Mouse (Mus musculus) kidney, adult 2 months (tissue): ENCODE results near the gene Slc7a7. TPM values are rescaled to one million over a fixed set of nuclear protein-coding genes. Genes with fewer than 3 reads are reported as not detected.

ENCODE experiments used
- DNase-seq: peaks from one replicate; pipeline ENCODE4 v3.0.0; 2021
- H3K27ac ChIP-seq: fragments of 200-500 bp; 2 replicates; pipeline ENCODE4 v1.5.1; 2012; ENCODE audit warnings: low read depth, low read length, control low read depth, inconsistent platforms; ENCODE audit not compliant: insufficient read depth
- H3K27me3 ChIP-seq: fragments of 200-500 bp; replicated peaks from 2 replicates; pipeline ENCODE4 v1.6.1; 2012; ENCODE audit warnings: mild to moderate bottlenecking, moderate library complexity, low read length, inconsistent platforms; ENCODE audit not compliant: control insufficient read depth, insufficient read depth
- H3K36me3 ChIP-seq: fragments of 200-500 bp; 2 replicates; pipeline ENCODE4 v1.6.1; 2012; ENCODE audit warnings: mild to moderate bottlenecking, moderate library complexity, low read length, inconsistent platforms; ENCODE audit not compliant: control insufficient read depth, insufficient read depth
- H3K4me1 ChIP-seq: fragments of 200-500 bp; 2 replicates; pipeline ENCODE4 v1.6.1; 2011; ENCODE audit warnings: low read length; ENCODE audit not compliant: control insufficient read depth, insufficient read depth
- H3K4me3 ChIP-seq: fragments of 200-500 bp; 2 replicates; pipeline ENCODE4 v1.5.1; 2011; ENCODE audit warnings: mild to moderate bottlenecking, low read depth, low read length, control low read depth; ENCODE audit not compliant: insufficient read depth
- CTCF ChIP-seq: fragments of 200-500 bp; conservative IDR thresholded peaks from 2 replicates; pipeline ENCODE4 v1.5.1; 2011; ENCODE audit warnings: low read depth, mild to moderate bottlenecking, control low read depth, low read length, moderate library complexity, mixed read lengths; ENCODE audit not compliant: insufficient read depth, insufficient read length
- POLR2A ChIP-seq: fragments of 200-500 bp; IDR thresholded peaks from one replicate; pipeline ENCODE4 v1.6.1; 2011; ENCODE audit warnings: low read depth, low read length, control low read depth
- WGBS: fragments of 180-500 bp; shearing (Covaris S2); methylation state at CpG from one replicate; pipeline ENCODE4 v1.1.7; 2018; 5-methylcytosine and 5-hydroxymethylcytosine counted together
- polyA plus RNA-seq: library from polyadenylated mRNA; depleted of rRNA; stranded (reverse); fragments of >200 nt; gene quantifications from 2 replicates; pipeline ENCODE4 v1.2.3, GENCODE M21; 2012; rRNA removed

Slc7a7 gene
- polyA plus RNA-seq, 1 experiment, result 454 TPM

DNA sequence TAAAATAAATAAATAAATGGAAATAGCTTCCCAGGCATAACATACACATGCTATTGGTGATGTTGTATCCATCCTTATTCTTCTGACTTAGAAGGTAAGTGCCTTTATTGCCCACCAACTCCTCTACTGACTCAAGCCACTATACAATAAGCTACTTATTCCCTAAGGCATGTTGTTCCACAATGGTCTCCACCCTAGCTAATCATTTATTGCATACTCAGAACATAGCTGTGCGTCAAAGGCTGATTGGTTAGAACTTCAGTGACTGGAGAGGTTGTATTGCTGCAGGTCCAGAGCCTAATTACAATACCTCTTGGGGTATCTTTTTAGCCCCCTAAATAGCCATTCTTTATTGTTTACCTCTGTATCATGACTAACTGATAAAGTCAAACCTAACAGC is 86.4 kb downstream of the Slc7a7 start:
- H3K4me3 ChIP-seq, result no peak overlapping the region
- TF ChIP-seq POLR2A (no peak), CTCF (no peak)
- H3K27me3 ChIP-seq, result no peaks in the 10 kb centered on the region; the same call in 1 of the 2 replicates
- H3K27ac ChIP-seq, result no peak overlapping the region
- WGBS, result 75% methylated on average over 1 of the region's 1 CpGs
- no peak for DNase-seq
- no peaks in the 10 kb centered on the region for H3K36me3 ChIP-seq
- H3K4me1 ChIP-seq, result no peaks in the 10 kb centered on the region

DNA sequence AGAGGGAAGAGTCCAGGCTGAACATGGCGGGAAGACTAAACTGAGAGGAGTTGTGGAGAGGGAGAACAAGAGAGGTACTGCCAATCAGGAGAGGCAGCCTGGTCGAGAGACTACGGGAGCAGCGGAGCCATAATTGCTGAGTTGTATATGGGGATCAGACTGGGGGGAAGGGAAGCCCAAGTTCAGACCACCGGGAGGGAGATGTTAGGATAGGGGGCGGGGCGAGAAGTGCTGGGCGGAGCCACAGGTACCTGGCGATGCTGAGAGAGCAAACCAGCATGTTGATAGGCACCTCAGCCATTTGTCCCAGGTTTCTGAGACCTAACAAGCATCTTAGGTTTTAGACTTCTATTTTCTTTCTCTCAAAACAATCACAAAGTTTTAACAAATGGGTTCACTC is 88.4 kb downstream of the Slc7a7 start:
- WGBS, result 59% methylated on average over 9 of the region's 9 CpGs
- no peak for DNase-seq

DNA sequence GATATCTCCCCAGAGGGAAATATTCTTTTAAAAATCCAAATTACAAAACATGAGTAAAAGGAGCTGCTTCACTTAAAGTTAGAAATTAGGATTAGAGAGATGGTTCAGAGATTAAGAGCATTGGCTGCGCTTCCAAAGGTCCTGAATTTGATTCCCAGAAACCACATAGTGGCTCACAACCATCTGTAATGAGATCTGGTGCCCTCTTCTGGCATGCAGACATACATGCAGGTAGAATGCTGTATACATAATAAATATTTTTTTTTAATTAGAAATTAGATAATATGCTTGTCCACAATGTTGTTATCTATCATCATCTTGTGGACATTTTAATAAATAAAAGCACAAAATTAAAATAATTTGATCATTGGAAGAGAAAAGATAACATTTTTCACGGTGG is 89.0 kb downstream of the Slc7a7 start:
- no peak for DNase-seq
- 88% methylated on average over 2 of the region's 2 CpGs for WGBS
- no peaks in the 10 kb centered on the region for H3K4me1 ChIP-seq
- no peak overlapping the region for H3K27ac ChIP-seq
- H3K27me3 ChIP-seq, result no peaks in the 10 kb centered on the region; the same call in 1 of the 2 replicates
- H3K36me3 ChIP-seq, result no peaks in the 10 kb centered on the region
- TF ChIP-seq CTCF, result peak; percentile 20; the same call in 1 of the 2 replicates
- no peak for TF ChIP-seq POLR2A
- no peak overlapping the region for H3K4me3 ChIP-seq

More for the DNA sequence above, 88.4 kb downstream of the Slc7a7 start:
- H3K36me3 ChIP-seq, result no peaks in the 10 kb centered on the region
- no peak overlapping the region for H3K4me3 ChIP-seq
- H3K4me1 ChIP-seq, result no peaks in the 10 kb centered on the region
- no peaks in the 10 kb centered on the region; the same call in 1 of the 2 replicates for H3K27me3 ChIP-seq
- no peak overlapping the region for H3K27ac ChIP-seq
- no peak for TF ChIP-seq CTCF
- no peak for TF ChIP-seq POLR2A

DNA sequence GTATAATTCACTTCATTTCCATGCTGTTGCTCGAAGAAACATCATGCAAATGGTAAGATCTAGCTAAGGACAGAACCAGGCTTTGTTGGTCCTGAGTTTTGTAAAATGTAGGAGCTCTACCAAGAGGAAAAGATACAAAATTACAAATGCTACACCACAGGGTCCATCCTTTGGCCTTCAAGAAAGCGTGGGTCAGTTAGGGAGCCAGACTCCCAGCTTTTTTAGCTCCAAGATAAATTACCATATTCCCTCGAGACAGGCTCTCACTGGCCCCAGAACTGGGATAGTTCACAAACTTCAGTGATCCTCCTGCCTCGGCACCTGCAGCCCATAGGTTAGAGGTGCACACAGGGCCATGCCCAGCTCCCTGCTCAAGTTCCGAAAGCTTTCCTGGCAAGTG is 93.1 kb downstream of the Slc7a7 start:
- WGBS, result 72% methylated on average over 5 of the region's 5 CpGs
- DNase-seq, result no peak
- Histone ChIP-seq H3K36me3 (no peaks in the 10 kb centered on the region), H3K27ac (no peak overlapping the region), H3K4me3 (no peak overlapping the region), H3K4me1 (no peaks in the 10 kb centered on the region), H3K27me3 (no peaks in the 10 kb centered on the region)
- no peak for TF ChIP-seq POLR2A

DNA sequence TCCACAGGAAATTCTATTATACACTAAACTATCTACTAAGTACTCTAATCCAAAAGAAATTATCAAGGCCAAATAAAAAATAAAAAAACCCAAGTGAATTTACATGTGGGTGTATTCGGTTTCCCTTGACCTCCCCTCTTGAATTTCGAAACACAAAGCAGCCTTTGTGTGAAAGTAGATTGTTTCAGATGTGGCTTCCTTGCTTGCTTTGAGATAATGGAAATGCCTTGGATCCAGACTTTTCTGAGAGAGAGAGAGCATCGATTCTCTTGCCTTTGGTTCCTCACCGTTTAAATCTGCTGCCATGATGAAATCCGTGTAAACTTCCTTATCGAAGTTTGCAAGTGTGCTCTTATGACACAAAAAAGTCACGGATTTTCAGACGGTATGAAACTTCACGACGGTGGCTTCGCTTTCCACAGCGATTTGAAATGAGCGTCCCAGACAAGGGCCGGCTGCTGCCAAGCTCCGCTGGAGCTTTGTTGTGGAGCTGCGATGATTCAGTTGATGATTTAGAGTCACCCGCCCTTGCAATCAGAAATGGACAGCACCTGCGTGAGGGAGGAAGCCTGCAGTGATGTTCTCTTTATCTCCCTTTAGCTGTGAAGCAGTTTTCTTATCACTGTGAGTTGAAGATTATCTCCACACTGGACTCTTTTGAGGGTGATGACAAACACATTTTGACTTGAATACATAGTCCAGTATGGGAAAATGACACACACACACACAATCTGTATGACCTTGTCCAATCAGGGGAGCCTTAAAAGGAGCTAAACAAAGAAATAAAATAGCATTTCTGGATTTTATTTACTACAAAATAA is 95.8 kb downstream of the Slc7a7 start:
- no peak for DNase-seq
- Histone ChIP-seq H3K27ac (no peak overlapping the region), H3K27me3 (no peaks in the 10 kb centered on the region), H3K4me3 (no peak overlapping the region), H3K36me3 (no peaks in the 10 kb centered on the region), H3K4me1 (no peaks in the 10 kb centered on the region)
- WGBS, result 56% methylated on average over 18 of the region's 18 CpGs
- TF ChIP-seq POLR2A (no peak), CTCF (no peak)

Other genes starting within 250 kb of the Slc7a7 start
- 773 and 775 TPM in 2 replicates for gene Dad1, start 163.7 kb downstream of the Slc7a7 start, polyA plus RNA-seq
- gene Abhd4, start 163.6 kb downstream of the Slc7a7 start, polyA plus RNA-seq, result 74.5 and 75.8 TPM in 2 replicates
- not detected in 2 replicates for gene Olfr49, start 132.8 kb downstream of the Slc7a7 start, polyA plus RNA-seq
- gene Oxa1l, start 56.9 kb downstream of the Slc7a7 start, polyA plus RNA-seq, result 153 and 182 TPM in 2 replicates
- gene Mrpl52, start 9.1 kb upstream of the Slc7a7 start, polyA plus RNA-seq, result 366 and 425 TPM in 2 replicates
- gene Mmp14, start 13.8 kb upstream of the Slc7a7 start, polyA plus RNA-seq, result 37.2 and 42.1 TPM in 2 replicates
- gene Lrp10, start 46.4 kb upstream of the Slc7a7 start, polyA plus RNA-seq, result 168 and 211 TPM in 2 replicates
- 0.23 and 0.30 TPM in 2 replicates for gene Rem2, start 58.3 kb upstream of the Slc7a7 start, polyA plus RNA-seq
- 30.9 and 33.0 TPM in 2 replicates for gene Prmt5, start 99.7 kb upstream of the Slc7a7 start, polyA plus RNA-seq
- gene Haus4, start 136.8 kb upstream of the Slc7a7 start, polyA plus RNA-seq, result 9.6 and 10.0 TPM in 2 replicates
- gene Ajuba, start 159.8 kb upstream of the Slc7a7 start, polyA plus RNA-seq, result 32.4 and 33.9 TPM in 2 replicates
- gene 4931414P19Rik, start 188.2 kb upstream of the Slc7a7 start, polyA plus RNA-seq, result 6.5 and 8.1 TPM in 2 replicates
- 244 and 276 TPM in 2 replicates for gene Psmb5, start 200.2 kb upstream of the Slc7a7 start, polyA plus RNA-seq
- gene Psmb11, start 203.7 kb upstream of the Slc7a7 start, polyA plus RNA-seq, result not detected in 2 replicates
- gene Gm17606, start 223.2 kb upstream of the Slc7a7 start, polyA plus RNA-seq, result not detected in 2 replicates
- 1.2 and 1.5 TPM in 2 replicates for gene Cdh24, start 223.6 kb upstream of the Slc7a7 start, polyA plus RNA-seq